Mouse (Mus musculus) small intestine, adult 2 months (tissue): Measurements from ENCODE around the gene Olfr1331.

ENCODE experiments used
- CTCF ChIP-seq: fragments of 200-500 bp; IDR thresholded peaks from 2 replicates; pipeline ENCODE4 v1.5.1; 2012; ENCODE audit warnings: low read depth, mild to moderate bottlenecking, control low read depth, inconsistent platforms, low read length, moderate library complexity, mixed read lengths; ENCODE audit not compliant: insufficient replicate concordance, insufficient read length; ENCODE audit errors: extremely low read depth
- POLR2A ChIP-seq: fragments of 200-500 bp; IDR thresholded peaks from 2 replicates; pipeline ENCODE4 v1.6.1; 2012; ENCODE audit warnings: low read depth, mild to moderate bottlenecking, control low read depth, inconsistent platforms, low read length, moderate library complexity

GRCm38 (mm10) chr4:118901981-118902380 lies 37.5 kb downstream of the Olfr1331 start:
- TF ChIP-seq POLR2A (no peak), CTCF (no peak)
